Mouse (Mus musculus) lung, postnatal 25 days (tissue): Measurements from ENCODE around the gene Ankrd44.

ENCODE experiments used
- DNase-seq: peaks from one replicate; pipeline ENCODE4 v3.0.0; 2022; ENCODE audit warnings: low spot score

The Ankrd44 gene

GRCm38 (mm10) chr1:54846346-54847000 is 79.7 kb downstream of the Ankrd44 start:
- DNase-seq, result no peak

GRCm38 (mm10) chr1:54844361-54844760 is 81.8 kb downstream of the Ankrd44 start:
- DNase-seq, result no peak

GRCm38 (mm10) chr1:54842765-54843461 is 83.3 kb downstream of the Ankrd44 start:
- DNase-seq, result no peak

- peak; percentile 41 for DNase-seq
Observed at GRCm38 (mm10) chr1:54841788-54842187, 84.4 kb downstream of the Ankrd44 start.

GRCm38 (mm10) chr1:54840040-54840439 is 86.1 kb downstream of the Ankrd44 start:
- peak; percentile 67 for DNase-seq

DNA sequence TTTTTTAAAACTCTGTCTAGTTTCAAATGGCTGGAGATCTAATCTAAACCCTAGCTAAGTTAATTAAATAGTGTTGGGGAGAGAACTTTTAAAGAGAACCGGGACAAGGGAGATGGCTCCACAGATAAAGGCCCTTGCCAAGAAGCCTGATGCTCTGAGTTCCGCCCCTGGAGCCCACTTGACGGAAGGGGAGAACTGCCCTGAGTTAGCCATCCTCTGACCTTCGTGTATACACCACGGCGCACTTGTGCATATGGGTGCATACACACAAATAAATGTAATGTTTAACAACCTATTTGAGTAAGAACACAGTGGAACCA is 87.7 kb downstream of the Ankrd44 start:
- peak; percentile 43 for DNase-seq

GRCm38 (mm10) chr1:54837721-54838485 is 88.3 kb downstream of the Ankrd44 start:
- peak; percentile 82 for DNase-seq

- no peak for DNase-seq
Observed at GRCm38 (mm10) chr1:54835661-54836205, 90.5 kb downstream of the Ankrd44 start.

- no peak for DNase-seq
Observed at GRCm38 (mm10) chr1:54833221-54833620, 93.0 kb downstream of the Ankrd44 start.

- peak; percentile 78 for DNase-seq
Observed at GRCm38 (mm10) chr1:54832765-54833164, 93.4 kb downstream of the Ankrd44 start.

DNA sequence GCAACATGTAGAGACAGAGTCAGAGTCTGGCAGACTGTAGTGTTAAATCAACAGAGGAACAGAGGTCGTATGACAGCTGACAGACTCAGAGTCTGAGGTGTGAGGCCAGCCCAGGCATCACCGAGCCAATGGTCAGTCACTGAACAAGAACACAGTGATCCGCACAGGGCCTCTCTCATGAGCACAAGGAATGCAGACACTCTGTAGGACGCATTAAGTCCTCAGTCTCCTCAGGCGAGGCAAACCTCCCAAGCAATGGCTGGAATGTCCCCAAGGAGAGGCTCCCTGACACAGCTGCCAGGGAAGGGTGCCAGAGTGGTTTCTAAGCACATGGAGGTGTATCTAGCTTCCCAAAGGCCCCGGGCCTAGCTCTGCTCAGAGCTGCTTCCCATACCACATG is 96.0 kb downstream of the Ankrd44 start:
- DNase-seq, result peak; percentile 87

DNA sequence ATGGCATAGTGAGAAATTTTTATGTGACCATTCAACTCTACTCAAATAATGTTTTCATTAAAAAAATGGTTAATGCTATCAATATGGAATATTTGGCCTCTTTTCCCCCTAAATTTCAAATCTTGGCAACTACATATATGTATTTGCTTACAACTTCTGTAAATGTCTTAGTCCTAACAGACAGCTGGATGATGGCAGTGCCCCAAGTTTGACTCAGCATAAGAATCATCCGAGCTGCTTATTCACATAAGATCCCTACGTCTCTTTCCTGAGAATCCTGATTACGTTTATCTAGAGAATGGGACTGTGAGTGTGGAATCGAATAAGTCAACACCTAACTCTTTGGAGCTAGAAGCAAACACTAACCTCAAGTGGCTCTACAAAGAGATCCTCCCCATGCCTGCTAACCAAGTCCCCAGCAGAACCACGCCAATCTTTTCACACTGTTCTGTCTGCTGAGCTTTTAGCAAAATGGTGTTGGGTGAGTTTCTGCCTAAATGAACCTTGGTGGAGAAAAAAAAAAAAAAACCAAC is 96.4 kb downstream of the Ankrd44 start:
- DNase-seq, result peak; percentile 54

- DNase-seq, result no peak
Observed at GRCm38 (mm10) chr1:54827827-54828226, 98.4 kb downstream of the Ankrd44 start.

- no peak for DNase-seq
Observed at GRCm38 (mm10) chr1:54827351-54827750, 98.8 kb downstream of the Ankrd44 start.

GRCm38 (mm10) chr1:54826426-54826986 is 99.7 kb downstream of the Ankrd44 start:
- peak; percentile 93 for DNase-seq

DNA sequence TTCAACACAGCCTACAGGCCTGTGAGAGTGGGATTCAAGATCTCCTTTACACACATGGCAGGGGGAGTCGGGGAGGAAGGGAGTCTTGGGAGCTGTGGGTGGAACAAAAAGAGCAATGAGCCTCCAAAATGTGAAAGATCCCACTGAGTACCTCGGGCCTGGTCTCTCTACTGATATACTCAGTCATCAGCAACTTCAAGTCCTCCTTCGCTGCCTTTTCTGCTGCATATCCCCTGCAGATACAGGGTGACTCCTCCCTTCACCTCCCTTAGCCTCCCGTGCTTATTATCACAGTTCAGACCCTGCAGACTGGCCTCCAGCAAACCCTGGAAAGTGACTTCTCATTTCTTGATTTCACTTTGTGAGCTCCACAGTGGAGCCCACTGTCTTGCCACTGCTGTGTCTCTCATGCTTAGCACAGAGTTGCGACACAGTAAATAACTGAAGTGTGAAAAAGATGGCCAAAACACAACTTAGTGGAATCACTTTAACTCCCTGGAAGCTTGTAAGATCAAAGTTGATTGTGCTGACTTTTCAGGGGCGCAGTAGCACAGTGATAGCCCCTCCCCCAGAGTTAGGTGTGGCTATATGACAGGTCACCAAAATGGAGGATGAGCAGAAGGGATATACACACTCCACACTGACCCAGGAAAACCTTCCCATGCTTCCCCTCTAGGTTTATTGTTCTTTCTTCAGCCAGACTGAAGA is 100.3 kb downstream of the Ankrd44 start:
- no peak for DNase-seq

DNA sequence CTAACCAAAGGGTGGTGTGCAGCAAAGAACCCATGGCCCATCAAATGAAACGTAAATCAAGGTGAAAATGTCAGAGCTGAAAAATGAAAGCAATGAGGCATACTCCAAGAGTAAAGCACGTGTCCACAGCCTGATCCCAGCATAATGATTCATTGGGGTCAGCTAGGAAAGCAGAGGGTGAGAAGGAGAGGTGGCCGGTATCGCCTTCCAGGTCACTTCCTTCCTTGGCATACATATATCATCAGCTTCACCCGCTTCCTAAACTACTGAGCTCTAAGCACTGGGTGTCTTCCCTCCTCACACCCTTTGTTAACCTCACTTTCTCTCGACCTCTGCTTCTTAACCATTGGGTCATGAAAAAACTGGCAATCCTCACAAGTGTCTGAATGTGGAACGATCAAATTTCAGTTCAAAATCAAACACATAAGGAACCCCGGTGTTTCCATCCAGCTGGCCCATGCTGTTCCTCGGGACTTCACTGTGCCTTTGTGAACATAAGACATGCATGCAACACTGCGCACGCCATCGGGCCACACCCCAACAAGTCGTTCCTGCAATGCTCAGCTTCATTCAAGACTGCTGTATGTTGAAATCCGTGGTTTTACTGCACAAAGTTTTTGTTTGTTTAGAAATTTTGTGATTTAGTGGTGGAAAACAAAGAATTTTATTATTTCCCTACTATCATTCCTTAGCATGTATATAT is 101.9 kb downstream of the Ankrd44 start:
- no peak for DNase-seq

GRCm38 (mm10) chr1:54821797-54822196 is 104.4 kb downstream of the Ankrd44 start:
- no peak for DNase-seq

- DNase-seq, result no peak
Observed at GRCm38 (mm10) chr1:54815206-54815855, 110.9 kb downstream of the Ankrd44 start.

GRCm38 (mm10) chr1:54809811-54810549 is 116.2 kb downstream of the Ankrd44 start:
- peak; percentile 72 for DNase-seq
